Mouse (Mus musculus): Measurements from ENCODE around the gene Tnnt3. TPM values are rescaled to one million over a fixed set of nuclear protein-coding genes. Genes with fewer than 3 reads are reported as not detected.
A peak's percentile ranks its signal among the peaks of the same experiment; 100 is the strongest.

Tnnt3 gene
- under 1 TPM in 1 of 2 experiments, not detected in 1; 0.67 TPM for total RNA-seq (2021)
- long read RNA-seq, experiment 1: 0 reads
- long read RNA-seq, experiment 2: 0 reads

DNA sequence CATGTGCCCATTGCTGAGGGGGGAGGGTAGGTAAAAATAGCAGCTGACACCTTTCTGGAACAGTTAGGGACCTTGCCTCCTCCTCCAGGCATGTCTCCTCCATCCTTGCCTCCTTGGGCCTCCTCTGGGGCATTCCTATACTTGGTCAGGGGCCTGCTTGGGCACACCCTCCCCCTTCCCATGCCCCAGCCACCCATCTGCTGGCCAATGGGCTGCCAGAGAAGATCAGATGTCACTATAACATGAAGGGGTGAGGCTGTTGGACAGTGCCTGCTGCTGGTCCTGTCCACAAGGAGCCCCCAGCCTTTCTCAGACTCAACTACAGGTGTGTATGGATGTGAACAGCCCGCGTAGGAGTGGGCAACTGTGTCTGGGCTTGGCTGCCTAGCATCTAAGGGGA is at the start of gene Tnnt3:
TSS of gene Tnnt3 (plus strand) at position 262 of the 400 bp plus-strand sequence.
- no peak for DNase-seq

DNA sequence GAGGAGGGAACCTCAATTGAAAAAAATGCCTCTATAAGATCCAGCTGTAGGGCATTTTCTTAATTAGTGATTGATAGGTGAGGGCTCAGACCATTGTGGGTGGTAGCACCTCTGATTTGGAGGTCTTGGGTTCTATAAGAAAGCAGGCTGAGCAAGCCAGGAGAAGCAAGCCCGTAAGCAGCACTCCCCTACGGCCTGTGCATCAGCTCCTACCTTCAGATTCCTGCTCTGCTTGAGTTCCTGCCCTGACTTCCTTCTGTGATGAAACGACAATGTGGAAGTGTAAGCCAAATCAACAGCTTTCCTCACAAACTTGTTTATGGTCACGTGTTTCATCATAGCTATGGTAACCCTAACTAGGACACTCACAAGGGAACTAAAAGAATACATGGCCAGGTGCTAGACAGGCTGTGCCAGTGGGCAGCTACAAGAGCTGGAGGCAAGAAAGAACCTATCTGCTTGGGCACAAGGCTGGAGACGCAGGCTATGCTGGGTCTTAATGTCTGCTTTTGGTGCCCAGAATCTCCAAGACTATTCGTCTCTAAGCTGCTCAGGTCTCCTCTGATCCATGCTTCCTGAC is 49.5 kb upstream of the Tnnt3 start:
- DNase-seq: no peak

DNA sequence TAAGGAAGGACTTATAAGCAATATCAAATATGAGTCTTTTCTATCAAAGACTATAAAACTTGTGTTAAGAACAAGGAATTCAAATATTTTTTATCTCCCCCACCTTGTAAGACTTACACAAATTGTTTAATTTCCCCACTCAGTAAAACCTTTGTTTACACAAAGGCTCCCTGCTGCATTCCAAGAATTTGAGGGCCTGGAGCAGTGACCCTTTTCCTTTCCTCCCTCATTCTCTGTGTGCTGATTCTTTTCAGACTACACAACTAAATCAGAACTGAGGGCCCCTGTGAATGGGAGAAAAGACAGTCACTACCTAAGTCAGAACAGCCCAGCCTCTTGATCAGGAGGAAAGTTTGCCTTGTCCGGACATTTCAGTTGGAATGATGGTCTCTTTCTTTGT is 43.9 kb upstream of the Tnnt3 start:
- DNase-seq: no peak

DNA sequence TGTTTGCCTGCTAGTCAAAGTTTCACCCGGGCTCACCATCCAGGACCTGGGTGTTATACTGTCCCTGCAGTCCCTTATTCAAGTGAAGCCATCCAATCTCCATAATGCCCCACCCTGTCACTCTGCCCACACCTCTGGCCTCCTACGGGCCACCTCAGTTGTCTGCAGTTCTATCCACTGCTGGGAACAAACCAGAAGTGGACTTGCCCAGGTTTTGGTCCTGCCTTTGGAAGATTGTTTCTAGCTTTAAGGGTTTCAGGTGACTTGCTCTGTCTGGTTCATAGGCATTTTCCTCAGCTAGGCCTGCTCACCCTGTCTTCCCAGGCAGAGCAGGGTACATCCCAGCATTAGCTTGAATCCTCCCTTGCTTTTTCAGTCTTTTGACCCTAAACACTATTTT is 43.4 kb upstream of the Tnnt3 start:
- DNase-seq: no peak

DNA sequence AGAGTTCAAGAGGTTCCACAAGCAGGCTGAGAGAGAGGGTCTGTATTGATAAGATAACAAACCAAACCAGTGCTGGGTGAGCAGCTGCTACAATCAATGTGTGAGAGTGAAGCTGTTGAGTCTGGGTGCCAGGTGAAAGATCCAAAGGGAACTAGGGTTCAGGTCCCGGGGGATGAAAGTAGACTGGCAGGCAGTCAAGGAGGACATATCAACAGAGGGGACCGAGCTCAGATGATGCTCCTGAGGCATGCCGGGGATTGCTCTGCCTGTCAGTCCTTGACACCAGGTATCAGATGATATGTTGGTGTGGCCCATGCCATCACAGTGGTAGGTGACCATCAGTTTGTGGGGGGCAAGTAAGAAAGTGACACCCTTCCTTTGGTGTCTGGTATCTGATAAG is 41.8 kb upstream of the Tnnt3 start:
- peak in 1 of 2 experiments; percentile 39 for DNase-seq

DNA sequence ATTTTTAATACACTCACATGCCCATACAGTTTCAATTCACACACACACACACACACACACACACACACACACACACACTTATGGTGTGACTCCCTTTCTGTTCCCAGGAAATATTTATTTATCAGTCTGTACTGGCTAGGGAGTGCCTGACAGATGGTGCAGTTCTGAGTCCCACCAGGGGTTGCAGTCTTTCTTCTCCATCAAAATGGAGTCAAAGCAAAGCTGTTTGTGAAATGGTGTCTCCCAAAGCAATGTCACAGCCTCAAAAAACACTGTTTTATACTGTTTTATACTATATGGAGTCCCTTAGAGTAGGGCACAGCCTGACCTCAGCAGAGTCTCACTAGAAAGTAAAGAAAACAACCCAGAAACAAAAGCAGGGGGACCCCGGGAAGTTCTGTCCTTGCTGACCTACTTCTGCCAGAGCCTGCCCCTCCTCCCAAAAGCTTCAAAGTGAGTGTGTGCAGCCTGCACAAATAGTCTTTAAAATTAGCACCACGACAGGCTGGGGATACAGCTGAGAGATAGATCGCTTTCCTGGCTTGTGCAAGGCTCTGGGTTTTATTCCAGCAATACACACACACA is 41.3 kb upstream of the Tnnt3 start:
- DNase-seq: peak; percentile 69 to 73

DNA sequence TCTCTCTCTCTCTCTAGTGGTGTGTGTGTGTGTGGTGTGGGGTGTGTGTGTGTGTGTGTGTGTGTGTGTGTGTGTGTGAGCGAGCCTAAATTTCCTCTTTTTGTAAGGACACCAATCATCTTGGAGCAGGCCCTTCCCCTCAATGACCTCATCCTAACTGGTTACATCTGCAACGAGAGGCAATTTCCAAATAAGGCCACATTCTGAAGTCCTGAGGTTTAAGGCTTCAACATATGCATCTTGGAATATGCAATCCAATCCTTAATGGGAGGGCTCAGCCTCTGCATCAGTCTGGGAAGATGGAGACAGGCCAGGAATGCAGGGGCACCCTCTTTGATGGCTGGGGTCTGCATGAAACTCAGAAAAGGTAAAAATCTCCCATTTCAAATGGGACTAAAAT is 40.6 kb upstream of the Tnnt3 start:
- peak in 1 of 2 experiments; percentile 46 for DNase-seq

DNA sequence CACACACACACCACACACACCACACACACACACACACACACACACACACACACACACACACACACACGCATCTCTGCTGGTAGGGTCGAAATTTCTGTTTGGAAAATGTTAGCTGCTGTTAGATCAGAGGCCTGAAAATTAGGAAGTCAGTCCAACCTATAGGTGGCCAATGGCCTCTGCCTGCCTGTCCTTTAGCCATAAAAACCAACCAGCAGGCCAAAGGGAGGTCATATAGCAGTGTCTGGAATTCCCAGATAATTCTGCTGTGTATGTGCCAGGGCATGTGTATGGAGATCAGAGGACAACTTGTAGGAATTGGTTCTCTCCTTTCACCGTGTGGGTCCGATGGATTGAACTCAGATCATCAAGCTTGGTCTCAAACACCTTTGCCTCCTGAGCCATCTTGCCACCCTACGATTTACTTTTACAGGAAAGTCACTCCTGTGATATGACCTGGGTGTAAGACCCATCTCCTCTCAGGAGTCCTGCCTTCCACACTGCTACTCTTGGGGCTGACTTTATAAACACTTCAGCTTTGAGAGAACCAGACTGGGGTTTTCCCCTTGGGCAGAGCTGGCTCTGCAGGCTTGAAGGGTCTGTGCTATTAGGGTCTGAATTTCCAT is 39.8 kb upstream of the Tnnt3 start:
- peak in 1 of 2 experiments; percentile 52 for DNase-seq

DNA sequence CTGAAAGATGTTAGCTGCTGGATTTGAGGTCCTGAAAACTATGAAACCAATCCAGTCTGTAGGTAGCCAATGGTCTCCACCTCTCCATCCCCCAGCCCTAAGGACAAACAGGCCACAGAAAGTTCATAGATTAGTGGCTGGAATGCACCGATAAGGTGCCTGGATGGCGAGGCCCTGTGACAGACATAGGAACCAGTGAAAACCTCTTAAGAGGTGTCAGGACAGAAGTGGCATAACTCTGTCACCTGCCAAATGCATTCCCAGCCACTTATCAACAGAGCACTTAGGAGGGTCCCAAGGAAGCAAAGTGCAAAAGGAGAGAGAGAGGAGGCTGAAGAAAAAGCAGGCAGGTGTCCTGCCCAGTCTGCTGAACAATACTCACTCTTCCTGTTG is 39.3 kb upstream of the Tnnt3 start:
- peak in 1 of 2 experiments; percentile 74 for DNase-seq

DNA sequence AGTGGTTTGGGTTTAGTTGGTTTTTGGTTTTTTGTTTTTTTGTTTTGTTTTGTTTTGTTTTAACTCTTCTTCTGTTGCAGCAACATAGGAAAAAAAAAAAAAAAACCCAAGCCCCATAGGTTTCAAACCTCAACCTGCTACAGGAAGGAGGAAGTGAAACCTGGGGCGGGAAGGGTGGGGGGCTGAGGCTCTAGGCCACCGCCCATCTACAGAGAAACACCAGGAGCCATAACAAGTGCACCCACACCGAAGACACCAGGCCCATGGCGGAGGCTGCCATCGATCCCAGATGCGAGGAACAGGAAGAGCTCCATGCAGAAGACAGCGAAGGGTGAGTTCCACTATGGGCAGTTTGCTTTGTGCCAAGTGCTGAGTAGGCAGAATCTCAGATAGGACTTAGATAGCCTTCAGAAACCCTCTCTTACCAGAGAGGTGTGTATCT is 38.0 kb upstream of the Tnnt3 start, which contains the start of gene Lsp1:
TSS of gene Lsp1 (plus strand) at position 174 of the 442 bp plus-strand sequence.
- DNase-seq: peak in 1 of 2 experiments; percentile 23

DNA sequence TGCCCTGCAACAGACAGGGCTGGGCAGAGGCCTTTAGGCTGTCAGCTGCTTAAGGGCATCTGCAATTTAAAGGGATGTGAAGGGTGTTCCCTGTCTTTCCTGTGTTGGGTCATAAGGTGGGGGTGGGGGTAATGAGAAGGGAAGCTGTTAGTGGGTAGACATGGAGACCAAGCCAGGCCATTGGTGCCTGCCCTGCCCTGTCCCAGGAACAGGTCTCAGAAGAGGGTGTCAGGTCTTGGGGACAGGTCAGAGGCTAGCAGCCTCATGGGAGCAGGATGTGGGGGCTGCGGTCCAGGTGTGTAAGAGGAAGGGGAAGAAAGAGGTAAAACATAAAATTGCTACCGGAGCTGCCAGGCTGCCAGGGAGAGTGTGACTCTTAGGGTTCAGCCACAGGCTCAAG is 37.2 kb upstream of the Tnnt3 start:
- DNase-seq: no peak

DNA sequence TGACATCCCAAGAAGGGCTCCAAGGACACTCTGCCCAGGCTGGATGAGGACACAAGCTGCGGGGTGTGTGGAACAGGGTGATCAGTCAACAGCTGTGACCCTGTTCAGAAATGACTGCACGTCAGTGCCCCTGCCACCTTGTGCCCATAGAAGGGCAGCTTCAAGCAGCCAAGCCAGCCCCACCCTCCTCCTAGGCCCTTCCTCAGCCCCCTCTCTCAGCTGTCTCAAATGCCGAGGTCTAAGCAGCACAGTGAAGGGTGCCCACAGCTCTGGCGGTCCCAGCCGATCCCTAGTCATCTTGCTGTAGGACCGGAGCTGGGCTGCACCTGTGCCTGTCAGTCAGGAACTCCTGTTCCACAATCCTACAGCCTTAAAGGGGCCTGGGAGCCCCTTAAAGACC is 36.4 kb upstream of the Tnnt3 start:
- peak in 1 of 2 experiments; percentile 28 for DNase-seq

DNA sequence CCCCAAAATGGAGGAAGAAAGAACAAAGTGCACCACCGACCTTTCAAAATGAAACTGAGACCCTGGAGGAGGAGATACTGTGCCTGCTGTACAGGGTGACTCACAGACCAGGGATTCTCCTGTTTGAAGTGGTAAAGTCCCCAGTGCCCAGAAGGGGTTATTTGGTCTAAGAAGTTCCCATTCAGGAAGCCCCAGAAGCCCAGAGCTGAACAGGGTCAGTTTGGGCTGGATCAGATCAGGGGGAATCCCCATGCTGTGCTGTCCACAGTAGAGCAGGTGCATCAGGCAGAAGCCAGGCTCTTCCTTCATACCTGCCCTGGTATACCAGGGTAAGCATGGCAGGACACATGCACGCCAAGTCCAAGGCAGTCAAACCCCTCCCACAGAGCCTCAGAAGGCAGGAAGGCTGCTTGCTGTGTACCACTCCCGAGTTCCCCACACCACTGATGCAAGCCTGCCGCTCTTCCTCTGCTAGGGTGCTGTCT is 36.0 kb upstream of the Tnnt3 start:
- DNase-seq: peak in 1 of 2 experiments; percentile 28

DNA sequence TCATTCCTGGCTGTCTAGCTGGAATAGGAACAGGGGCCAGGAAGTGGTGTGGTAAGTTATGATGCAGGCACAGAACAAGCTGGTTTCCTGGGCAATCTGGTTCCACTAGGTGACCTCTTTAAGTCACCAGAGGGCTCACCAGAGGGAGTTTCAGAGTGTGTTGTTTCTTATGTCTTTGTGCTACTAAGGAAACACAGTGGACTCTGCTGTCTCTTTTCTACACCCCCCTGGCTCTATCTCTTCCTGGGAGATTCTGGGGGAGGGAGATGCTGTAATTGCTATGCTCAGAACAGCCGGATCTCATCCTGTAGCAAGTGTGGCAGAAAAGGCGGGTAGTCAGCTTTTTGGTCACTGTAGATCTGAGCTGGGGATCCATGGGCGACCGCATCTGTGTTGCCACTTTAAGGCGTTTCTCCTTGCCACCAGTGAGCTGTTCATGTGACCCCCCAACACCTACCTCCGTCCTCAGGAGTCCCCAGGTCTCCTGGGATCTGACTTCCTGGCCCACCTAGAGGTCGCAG is 28.4 kb upstream of the Tnnt3 start:
- peak in 1 of 2 experiments; percentile 37 for DNase-seq

DNA sequence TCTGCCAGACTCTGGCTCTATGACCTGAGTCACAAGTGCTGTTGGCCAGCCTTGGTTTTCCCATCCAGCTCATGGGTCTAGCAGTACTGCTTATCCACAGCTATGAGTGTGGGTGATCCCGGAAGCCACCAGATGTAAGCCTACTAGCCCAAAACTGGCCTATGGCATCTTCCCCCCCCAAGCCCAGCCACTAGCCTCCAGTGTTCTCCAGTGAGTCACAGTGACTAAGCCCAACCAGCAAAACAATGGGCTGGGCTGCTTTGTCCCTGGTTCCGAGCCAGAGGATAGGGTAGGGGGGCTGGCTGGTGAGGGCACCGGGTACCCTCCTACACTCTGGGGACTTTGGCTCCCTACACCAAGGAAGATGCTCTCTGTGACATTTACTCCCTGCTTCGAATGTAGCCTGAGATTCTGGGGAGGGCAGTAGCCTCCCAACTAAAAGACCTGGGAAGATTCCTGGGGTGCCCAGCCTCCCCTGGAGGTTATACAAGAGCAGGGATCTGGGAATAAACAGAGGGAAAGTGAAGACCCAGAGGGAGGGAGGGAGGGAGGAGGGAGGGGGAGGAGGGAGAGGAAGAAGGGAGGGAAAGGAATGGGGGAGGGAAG is 27.7 kb upstream of the Tnnt3 start:
- DNase-seq: peak; percentile 80 to 81

DNA sequence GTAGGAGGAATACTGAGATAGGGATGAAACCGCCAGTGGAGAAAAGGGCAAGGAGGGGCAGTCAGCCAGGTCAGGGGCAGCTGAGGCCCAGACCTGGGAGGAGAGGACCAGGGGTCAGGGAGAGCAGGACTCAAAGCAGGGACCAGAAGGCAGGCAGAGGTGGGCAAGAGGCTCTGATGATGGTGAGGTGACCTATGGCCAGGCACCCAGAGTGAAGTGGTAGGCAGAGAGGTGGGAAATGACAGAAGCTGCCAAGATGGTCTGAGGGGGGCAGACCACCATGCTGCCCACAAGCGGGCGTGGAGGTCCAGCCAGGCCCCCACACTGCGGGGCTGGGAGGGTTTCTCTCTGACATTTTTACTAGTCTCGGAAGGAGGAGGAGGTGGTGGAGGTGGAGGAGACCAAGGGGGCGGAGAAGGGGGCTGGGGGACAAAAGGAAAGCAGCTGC is 27.2 kb upstream of the Tnnt3 start:
- DNase-seq: peak in 1 of 2 experiments; percentile 33

DNA sequence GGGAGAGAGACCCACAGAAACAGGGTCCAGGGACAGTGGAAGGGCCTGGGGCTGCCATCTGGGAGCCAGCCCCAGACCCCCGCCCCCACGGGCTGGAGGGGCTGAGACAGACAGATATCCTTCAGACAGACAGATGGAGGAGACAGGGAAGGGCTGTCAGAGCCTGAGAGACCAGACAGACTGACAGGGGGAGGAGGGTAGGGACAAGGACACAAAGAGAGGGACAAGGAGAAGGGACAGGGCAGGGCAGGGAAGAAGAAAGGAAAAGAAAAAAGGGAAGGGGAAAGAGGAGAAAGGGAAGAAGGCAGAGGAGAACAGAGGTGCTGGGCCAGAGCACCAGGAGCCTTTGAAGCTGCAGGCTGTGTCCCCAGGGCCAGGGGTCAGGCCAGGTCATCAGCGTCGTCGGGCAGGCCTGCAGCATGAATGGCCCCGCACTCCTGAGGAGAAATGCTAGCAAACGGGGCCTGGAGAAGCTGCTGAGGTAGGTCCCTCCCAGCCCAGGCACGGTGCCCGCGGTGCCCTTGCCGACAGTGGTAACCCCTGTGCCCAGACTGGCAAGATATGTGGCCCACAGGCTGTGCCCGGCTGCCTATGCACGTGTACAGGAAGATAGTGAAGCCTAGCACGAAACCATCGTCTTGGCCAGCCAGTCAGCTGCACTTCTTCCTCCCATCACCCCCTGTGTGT is 26.6 kb upstream of the Tnnt3 start:
- peak; percentile 65 to 72 for DNase-seq

DNA sequence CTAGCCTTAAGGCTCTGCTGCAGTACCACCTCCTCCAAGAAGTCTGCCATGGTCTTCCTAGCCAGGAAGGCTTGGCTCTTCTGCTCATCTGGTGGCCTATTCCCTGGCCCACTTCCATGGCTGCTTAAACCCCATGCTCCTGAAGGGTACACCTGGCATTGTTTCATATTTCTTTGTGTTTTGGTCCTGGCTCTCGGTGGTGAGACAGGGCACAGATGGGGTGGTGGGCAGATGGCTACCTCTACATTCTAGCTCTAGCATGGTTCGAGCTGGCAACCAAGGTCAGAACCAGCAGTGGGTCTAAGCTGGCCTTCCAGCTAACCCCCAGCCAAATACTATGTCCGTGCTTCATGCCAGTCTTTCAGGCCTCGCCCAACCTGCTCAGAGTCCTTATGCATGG is 25.7 kb upstream of the Tnnt3 start:
- no peak for DNase-seq

DNA sequence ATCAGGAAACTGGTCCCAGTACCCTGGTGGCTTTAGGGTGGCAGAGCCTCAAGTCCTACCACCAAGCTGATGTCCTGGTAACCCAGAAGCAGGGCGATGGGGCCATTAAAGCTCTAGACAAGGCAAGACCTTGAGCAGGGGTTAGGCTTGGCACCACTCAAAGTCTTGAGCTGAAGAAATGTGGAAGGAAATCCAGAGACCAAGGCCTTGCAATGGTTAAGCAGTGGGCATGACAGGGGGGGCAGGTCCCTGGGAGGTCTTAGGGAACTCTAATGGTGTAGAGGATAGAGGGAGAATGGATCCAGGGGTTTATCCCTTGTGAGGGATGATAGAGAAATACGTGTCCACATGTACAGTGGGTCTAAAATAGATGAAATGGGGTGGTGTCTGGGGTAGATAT is 25.2 kb upstream of the Tnnt3 start:
- DNase-seq: no peak

DNA sequence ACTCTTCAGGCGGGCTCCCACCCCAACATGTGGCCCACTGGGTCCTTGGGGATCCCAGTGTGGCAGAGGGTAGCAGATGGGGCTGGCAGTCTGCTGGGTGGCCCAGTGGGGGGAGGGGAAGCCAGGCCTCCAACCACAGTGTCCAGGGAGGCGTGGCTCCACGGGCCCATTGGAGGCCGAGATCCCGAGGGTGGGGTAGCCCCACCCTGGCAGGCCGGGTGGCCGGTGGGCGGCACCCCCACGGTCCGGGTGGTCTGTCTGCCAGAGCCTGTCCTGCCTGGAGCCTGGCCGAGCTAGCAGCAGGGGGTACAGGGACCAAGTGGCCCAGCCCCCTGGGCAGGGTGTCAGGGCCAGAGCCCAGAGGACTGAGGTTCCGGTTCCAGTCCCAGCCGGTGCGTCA is 23.8 kb upstream of the Tnnt3 start:
- peak; percentile 66 to 72 for DNase-seq

DNA sequence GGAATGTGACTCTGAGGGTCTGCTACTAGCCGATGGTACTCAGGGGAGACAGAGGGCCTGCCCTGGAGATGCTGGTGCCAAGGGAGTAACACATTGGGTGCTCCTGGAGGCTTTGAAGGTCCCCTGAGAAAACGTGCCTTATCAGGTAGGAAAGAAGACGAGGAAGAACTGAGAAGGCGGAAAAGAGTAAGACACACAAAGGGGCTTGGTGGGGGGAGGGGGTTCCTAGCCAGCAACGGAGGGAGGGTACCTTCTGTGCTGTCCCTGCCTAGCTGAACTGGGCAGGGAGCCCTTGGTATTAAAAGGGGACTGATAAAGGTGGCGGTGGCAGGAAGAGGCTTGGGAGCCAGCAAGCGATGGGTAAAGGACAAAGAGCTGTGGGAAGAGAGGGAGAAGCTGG is 23.0 kb upstream of the Tnnt3 start:
- no peak for DNase-seq

DNA sequence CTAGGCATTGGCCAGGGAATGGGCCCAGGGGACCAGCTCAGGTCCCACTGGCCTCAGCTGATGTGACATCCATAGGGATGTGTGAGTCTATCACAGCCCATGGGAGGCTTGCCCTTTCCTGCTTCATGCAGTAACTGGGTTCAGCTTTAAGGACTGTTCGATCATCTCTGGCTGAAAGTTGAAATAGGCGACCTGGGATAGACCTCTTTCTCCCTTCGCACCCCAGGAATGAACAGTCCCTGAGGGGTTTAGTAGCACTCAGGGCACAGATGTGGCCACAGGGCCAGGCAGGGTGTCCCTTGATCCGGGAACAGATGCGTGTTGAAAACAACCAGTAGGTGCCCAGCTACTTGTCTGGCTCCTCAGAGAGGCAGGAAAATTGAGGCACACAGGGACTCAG is 22.4 kb upstream of the Tnnt3 start:
- no peak for DNase-seq
